Mouse (Mus musculus) heart, embryonic 14.5 days (tissue): Measurements from ENCODE around the gene Kynu. TPM values are rescaled to one million over a fixed set of nuclear protein-coding genes. Genes with fewer than 3 reads are reported as not detected.

Experiments used
- ATAC-seq: fragments of 200-750 bp; cut with Nextera tagmentation; 2 replicates; pipeline ENCODE4 v1.8.0; 2017; ENCODE audit warnings: low read depth, moderate TSS enrichment; ENCODE audit not compliant: insufficient number of reproducible peaks, insufficient read depth, low FRiP score
- H3K27ac ChIP-seq, 2 experiments: fragments of 200-500 bp in 1 of 2; fragments of 300-500 bp in 1 of 2; sonication (generic) in 1 of 2; replicated peaks in 1 of 2; 2 replicates each; pipeline ENCODE4 v1.5.1; 2012 to 2014; ENCODE audit warnings: low read depth in 2 of 2, low read length in 2 of 2, control low read depth in 1 of 2, mild to moderate bottlenecking in 1 of 2, mixed read lengths in 1 of 2; ENCODE audit not compliant: control insufficient read depth in 1 of 2, insufficient read depth in 1 of 2
- H3K27me3 ChIP-seq: fragments of 300-500 bp; sonication (generic); 2 replicates; pipeline ENCODE4 v1.6.1; 2014; ENCODE audit warnings: mild to moderate bottlenecking, low read length, control low read depth; ENCODE audit not compliant: control insufficient read depth, insufficient read depth
- H3K36me3 ChIP-seq: fragments of 300-500 bp; sonication (generic); 2 replicates; pipeline ENCODE4 v1.6.1; 2014; ENCODE audit warnings: mild to moderate bottlenecking, control low read depth, low read length, mixed read lengths; ENCODE audit not compliant: control insufficient read depth, insufficient read depth
- H3K4me1 ChIP-seq, 2 experiments: fragments of 200-500 bp in 1 of 2; fragments of 300-500 bp in 1 of 2; sonication (generic) in 1 of 2; 2 replicates each; pipeline ENCODE4 v1.6.1; 2012 to 2014; ENCODE audit warnings: low read length in 2 of 2, control low read depth in 1 of 2, mixed read lengths in 1 of 2; ENCODE audit not compliant: control insufficient read depth in 2 of 2, insufficient read depth in 2 of 2
- H3K4me2 ChIP-seq: fragments of 300-500 bp; sonication (generic); 2 replicates; pipeline ENCODE4 v1.6.1; 2014; ENCODE audit warnings: mild to moderate bottlenecking, low read length
- H3K4me3 ChIP-seq, 2 experiments: fragments of 200-500 bp in 1 of 2; fragments of 300-500 bp in 1 of 2; sonication (generic) in 1 of 2; 2 replicates each; pipeline ENCODE4 v1.5.1; 2012 to 2014; ENCODE audit warnings: low read length in 2 of 2, mild to moderate bottlenecking in 2 of 2, control low read depth in 1 of 2, low read depth in 1 of 2, moderate library complexity in 1 of 2; ENCODE audit not compliant: control insufficient read depth in 1 of 2, insufficient read depth in 1 of 2
- H3K9ac ChIP-seq: fragments of 300-500 bp; sonication (generic); 2 replicates; pipeline ENCODE4 v1.6.1; 2014; ENCODE audit warnings: mild to moderate bottlenecking, low read length
- H3K9me3 ChIP-seq: fragments of 300-500 bp; sonication (generic); 2 replicates; pipeline ENCODE4 v1.6.1; 2016; ENCODE audit warnings: low read length, control low read depth; ENCODE audit not compliant: control insufficient read depth
- WGBS: fragments of 180-500 bp; shearing (Covaris S2); extraction: QIAGEN DNeasy Blood & Tissue Kit; methylation state at CpG from one replicate; pipeline ENCODE4 v1.1.7; 2014; 5-methylcytosine and 5-hydroxymethylcytosine counted together
- polyA plus RNA-seq: library from polyadenylated mRNA; unstranded; fragments of >200 nt; fragmentation: Nextera tagmentation; extraction: Ambion mirVana; gene quantifications from 2 replicates; pipeline ENCODE4 v1.2.1, GENCODE M21; 2014

Gene Kynu
- polyA plus RNA-seq, 1 experiment from 2014 or later, result not detected

DNA sequence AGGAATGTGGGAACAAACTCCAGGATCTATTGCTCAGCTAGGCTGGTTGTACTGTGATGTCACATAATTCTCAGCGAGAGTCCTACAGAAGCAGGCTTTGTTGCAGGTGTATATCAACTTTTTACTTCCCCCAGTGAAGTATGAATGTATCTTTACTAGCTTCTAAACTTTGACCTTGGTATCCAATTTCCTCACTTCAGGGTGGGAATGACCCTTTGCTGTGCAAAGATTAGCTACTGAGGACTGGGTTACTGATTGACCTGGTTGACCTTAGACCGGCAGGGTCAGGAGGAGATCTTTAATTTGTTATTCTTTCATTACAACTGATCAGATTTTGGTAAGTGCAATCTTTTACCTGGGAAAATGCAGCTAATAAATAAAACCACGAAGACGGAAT, 758 bp downstream of the Kynu start:
- no peaks in the 10 kb centered on the region for H3K4me1 ChIP-seq
- no peak for ATAC-seq
- WGBS, result 63% methylated on average over 4 of the region's 4 CpGs

DNA sequence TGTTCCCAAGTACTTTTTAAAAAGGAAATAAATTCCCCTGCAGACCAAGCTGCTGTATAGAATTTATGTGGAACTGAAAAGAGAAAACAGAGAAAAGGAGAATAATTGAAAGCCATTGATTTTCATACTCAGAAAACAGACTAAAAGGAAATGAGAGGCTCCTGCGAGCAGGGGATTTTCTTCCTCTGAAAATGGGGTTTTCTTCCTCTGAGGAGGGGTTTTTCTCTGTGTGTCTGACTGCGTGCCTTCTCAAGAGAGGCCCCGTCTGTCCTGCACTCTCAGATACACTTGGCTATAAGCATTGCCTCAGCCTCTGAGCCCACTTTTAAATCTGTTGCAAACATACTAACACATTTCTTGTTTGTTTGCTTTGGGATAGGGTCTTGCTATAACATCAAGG, 1.9 kb downstream of the Kynu start:
- no peaks in the 10 kb centered on the region for H3K9me3 ChIP-seq
- H3K4me1 ChIP-seq, result no peaks in the 10 kb centered on the region
- H3K4me2 ChIP-seq, result no peak overlapping the region
- no peak for ATAC-seq
- H3K9ac ChIP-seq, result no peak overlapping the region
- no peak overlapping the region for H3K27ac ChIP-seq
- 78% methylated on average over 3 of the region's 3 CpGs for WGBS
- no peaks in the 10 kb centered on the region for H3K27me3 ChIP-seq
- no peak overlapping the region for H3K4me3 ChIP-seq
- H3K36me3 ChIP-seq, result no peaks in the 10 kb centered on the region

More for the DNA sequence above, 758 bp downstream of the Kynu start:
- Histone ChIP-seq H3K27me3 (no peaks in the 10 kb centered on the region), H3K9ac (no peak overlapping the region), H3K4me3 (no peak overlapping the region), H3K4me2 (no peak overlapping the region), H3K36me3 (no peaks in the 10 kb centered on the region), H3K27ac (no peak overlapping the region), H3K9me3 (no peaks in the 10 kb centered on the region)

DNA sequence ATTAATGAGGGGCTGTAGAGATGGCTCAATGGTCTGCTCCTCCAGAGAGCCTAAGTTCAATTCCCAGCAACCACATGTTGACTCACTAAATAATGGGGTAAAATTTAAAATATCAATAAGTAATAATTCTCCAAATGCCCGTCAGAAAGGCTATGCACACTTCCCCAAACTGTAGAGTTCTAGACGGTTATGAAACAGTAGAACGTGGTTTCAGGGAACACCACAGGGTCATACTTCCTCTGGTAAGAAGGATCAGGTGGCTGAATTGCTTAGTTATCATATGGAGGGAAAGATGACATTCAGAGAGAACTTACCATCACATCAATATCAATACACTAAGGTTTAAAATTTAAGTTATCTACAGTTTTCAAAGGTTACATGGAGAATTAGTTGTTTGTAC, 6.1 kb downstream of the Kynu start:
- Histone ChIP-seq H3K9ac (no peak overlapping the region), H3K4me3 (no peak overlapping the region), H3K27me3 (no peaks in the 10 kb centered on the region), H3K4me1 (no peaks in the 10 kb centered on the region), H3K36me3 (no peaks in the 10 kb centered on the region), H3K4me2 (no peak overlapping the region), H3K9me3 (no peaks in the 10 kb centered on the region), H3K27ac (no peak overlapping the region)
- no peak for ATAC-seq
- 81% methylated on average over 3 of the region's 3 CpGs for WGBS

DNA sequence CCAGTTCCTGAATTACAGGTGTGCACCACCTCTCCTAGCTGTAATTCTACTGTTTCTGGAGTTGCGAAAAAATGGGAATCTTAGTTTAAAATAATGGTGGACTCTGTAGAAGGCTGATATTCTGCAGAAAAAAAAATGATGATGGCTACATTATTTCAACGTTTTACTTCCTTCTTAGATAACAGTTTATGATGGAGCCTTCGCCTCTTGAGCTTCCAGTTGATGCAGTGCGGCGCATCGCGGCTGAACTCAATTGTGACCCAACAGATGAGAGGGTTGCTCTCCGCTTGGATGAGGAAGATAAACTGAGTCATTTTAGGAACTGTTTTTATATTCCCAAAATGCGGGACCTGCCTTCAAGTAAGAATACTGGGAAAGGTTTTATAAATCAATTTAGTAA, 7.7 kb downstream of the Kynu start:
- ATAC-seq, result no peak
- 87% methylated on average over 9 of the region's 9 CpGs for WGBS
- Histone ChIP-seq H3K4me1 (no peaks in the 10 kb centered on the region), H3K4me2 (no peak overlapping the region), H3K27ac (no peak overlapping the region), H3K4me3 (no peak overlapping the region), H3K9me3 (no peaks in the 10 kb centered on the region), H3K27me3 (no peaks in the 10 kb centered on the region), H3K36me3 (no peaks in the 10 kb centered on the region), H3K9ac (no peak overlapping the region)

DNA sequence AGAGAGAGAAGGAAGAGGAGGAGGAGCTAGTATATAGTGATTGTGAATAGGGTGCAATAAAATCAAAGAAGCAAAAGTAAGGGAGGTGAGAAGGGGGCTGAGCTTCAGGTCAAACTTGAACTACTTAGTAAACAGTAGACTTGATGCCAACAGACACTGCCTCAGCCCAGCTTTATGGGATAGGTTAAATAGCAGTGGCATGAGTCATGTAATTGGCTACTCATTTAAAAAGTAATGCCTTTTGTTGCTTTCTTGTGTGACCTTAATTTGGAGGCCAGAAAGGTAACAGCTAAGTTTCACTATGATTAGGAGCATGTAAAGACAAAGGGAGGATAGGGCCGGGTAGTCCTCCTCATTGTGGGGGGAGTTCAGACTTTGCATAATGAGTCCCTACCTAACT, 13.3 kb downstream of the Kynu start:
- Histone ChIP-seq H3K4me1 (no peaks in the 10 kb centered on the region), H3K27me3 (no peaks in the 10 kb centered on the region), H3K4me2 (no peak overlapping the region), H3K36me3 (no peaks in the 10 kb centered on the region), H3K9me3 (no peaks in the 10 kb centered on the region), H3K4me3 (no peak overlapping the region), H3K27ac (no peak overlapping the region), H3K9ac (no peak overlapping the region)
- no peak for ATAC-seq
- WGBS, result 72% methylated on average over 1 of the region's 1 CpGs

DNA sequence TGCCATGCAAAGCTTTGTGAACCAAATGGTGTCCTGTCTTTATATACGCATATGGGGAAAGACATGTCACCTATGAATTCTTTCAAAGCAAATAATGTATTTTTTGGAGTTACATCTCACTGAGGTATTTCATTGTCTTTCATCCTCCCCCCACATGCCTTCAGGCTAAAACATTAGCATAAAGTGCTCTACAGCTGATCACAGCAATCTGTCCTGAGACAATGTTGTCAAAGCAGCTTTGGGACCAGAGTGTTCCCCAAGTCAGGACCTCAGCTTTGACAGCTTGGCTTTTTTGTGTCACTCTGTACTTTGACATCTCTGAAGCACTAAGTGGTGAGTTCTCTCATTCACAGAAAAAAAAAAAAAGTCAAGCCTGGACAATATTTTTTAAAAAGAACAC, 18.4 kb downstream of the Kynu start:
- H3K27ac ChIP-seq, result no peak overlapping the region
- ATAC-seq, result no peak
- H3K4me2 ChIP-seq, result no peak overlapping the region
- H3K9ac ChIP-seq, result no peak overlapping the region
- H3K36me3 ChIP-seq, result no peaks in the 10 kb centered on the region
- H3K4me1 ChIP-seq, result no peaks in the 10 kb centered on the region
- H3K9me3 ChIP-seq, result no peaks in the 10 kb centered on the region
- no peaks in the 10 kb centered on the region for H3K27me3 ChIP-seq
- 83% methylated on average over 1 of the region's 1 CpGs for WGBS
- H3K4me3 ChIP-seq, result no peak overlapping the region

DNA sequence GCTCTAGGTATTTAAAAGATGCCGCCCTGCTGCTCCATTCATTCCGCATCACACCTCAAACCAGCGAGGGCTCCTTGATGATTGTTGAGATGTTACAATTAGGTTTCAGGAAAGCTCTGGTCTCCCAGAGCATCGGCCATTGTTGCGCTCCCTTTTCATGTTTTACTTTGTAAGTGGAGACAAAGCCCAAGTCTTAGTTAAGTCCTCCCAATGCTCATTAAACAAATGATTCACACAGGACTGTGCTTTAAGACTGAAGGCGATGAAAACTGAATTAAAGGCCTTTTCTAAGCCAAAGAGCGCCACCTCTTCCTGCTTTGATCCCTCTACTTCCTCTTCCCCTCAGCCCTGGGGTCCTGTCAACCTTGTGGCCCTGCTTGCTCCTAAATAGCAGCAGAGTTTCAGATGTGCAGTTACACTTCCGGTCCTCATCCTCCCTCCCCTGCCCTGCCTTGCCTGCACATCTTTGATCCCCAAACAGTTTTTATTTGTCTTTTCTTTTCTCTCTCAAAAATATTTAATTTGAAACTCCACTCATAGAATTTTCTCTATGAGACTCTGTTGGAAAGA, 28.2 kb downstream of the Kynu start:
- Histone ChIP-seq H3K27ac (no peak overlapping the region), H3K36me3 (no peaks in the 10 kb centered on the region), H3K9me3 (no peaks in the 10 kb centered on the region), H3K9ac (no peak overlapping the region), H3K27me3 (no peaks in the 10 kb centered on the region), H3K4me1 (no peaks in the 10 kb centered on the region), H3K4me3 (no peak overlapping the region), H3K4me2 (no peak overlapping the region)
- 73% methylated on average over 8 of the region's 8 CpGs for WGBS
- ATAC-seq, result no peak

DNA sequence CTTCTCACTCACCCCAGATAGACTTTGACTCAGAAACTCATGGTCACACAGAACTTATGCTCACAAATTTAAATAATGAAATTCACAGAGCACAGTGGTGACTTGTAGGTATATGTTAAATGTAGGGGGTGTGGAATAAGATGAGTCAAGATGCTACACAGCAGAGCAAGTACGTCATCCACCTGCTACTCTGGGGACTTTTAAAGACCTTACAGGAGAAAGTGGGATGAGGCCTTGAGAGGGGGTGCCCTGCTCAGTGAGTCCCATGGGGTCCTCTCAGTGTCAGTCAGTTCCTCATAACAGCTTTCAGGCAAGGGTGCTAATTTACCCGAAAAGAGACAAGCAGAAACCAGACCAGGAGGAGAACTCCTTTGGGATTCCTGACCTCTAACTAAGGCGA, 30.4 kb downstream of the Kynu start:
- Histone ChIP-seq H3K4me2 (no peak overlapping the region), H3K4me3 (no peak overlapping the region), H3K9ac (no peak overlapping the region), H3K36me3 (no peaks in the 10 kb centered on the region), H3K4me1 (no peaks in the 10 kb centered on the region), H3K9me3 (no peaks in the 10 kb centered on the region), H3K27me3 (no peaks in the 10 kb centered on the region), H3K27ac (no peak overlapping the region)
- no peak for ATAC-seq
- 78% methylated on average over 3 of the region's 3 CpGs for WGBS
